Mouse (Mus musculus): ENCODE results near the gene P2rx7. TPM values are rescaled to one million over a fixed set of nuclear protein-coding genes. Genes with fewer than 3 reads are reported as not detected.

Gene P2rx7
- polyA plus RNA-seq, 1 experiment, result 2.9 TPM

DNA sequence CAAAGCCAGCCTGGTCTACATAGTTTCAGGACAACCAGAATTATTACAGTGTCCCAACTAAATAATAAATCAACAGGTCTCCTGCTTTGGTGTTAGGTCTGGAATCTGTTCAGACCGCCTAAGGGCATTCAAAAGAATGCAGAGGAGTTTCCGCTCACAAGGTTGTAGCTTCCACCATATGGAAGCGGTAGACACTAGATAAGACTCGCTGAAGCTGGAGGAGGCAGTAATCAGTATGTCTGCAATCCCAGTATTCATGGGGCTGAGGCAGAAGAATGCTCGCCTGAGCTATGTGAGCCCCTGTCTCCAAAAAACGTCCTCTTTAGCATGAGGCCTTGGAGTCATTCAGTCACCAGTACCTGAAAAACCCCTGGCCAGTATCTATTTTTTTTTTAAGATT is 65.1 kb downstream of the P2rx7 start:
- H3K4me3 ChIP-seq (replicated peaks; ENCODE audit: control insufficient read depth, low read depth, low read length), result no peak overlapping the region
- no peaks in the 10 kb centered on the region for H3K4me1 ChIP-seq (ENCODE audit: control insufficient read depth, insufficient read depth, low read length)
- H3K27ac ChIP-seq (ENCODE audit: control insufficient read depth, insufficient read depth, low read depth, low read length, poor library complexity), result no peak overlapping the region
- WGBS, result 61% methylated on average over 6 of the region's 6 CpGs
- no peak for TF ChIP-seq POLR2A (IDR thresholded peaks at IDR 0.05; ENCODE audit: borderline replicate concordance, control insufficient read depth, low read depth, low read length)

GRCm38 (mm10) chr5:122715723-122716122 is 72.0 kb downstream of the P2rx7 start:
- Histone ChIP-seq H3K27ac (ENCODE audit: control insufficient read depth, insufficient read depth, low read depth, low read length, poor library complexity) (no peak overlapping the region), H3K4me3 (replicated peaks; ENCODE audit: control insufficient read depth, low read depth, low read length) (no peak overlapping the region), H3K4me1 (ENCODE audit: control insufficient read depth, insufficient read depth, low read length) (peaks cover 3% of the 10 kb centered on the region)
- no peak for TF ChIP-seq CTCF (IDR thresholded peaks at IDR 0.05; ENCODE audit: control insufficient read depth, insufficient read depth, low read length)
- WGBS, result 65% methylated on average over 1 of the region's 1 CpGs

DNA sequence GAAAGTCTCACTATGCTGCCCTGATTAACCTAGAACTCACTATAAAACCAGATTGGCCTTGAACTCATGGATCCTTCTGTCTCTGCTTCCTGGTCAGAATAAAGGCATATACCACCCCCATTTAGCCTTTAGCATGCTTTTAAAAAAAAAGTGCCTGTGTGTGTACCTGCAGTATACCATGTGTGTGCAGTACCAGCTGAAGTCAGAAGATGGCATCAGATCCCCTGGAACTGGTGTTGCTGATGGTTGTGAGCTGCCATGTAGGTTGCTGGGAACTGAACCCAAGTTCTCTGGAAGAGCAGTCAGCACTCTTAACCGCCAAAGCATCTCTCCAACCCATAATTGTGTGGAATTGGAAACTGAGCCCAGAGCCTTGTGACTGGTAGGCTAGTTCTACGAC is 73.1 kb downstream of the P2rx7 start:
- no peak overlapping the region for H3K27ac ChIP-seq (ENCODE audit: control insufficient read depth, insufficient read depth, low read depth, low read length, poor library complexity)
- 90% methylated on average over 2 of the region's 2 CpGs for WGBS

DNA sequence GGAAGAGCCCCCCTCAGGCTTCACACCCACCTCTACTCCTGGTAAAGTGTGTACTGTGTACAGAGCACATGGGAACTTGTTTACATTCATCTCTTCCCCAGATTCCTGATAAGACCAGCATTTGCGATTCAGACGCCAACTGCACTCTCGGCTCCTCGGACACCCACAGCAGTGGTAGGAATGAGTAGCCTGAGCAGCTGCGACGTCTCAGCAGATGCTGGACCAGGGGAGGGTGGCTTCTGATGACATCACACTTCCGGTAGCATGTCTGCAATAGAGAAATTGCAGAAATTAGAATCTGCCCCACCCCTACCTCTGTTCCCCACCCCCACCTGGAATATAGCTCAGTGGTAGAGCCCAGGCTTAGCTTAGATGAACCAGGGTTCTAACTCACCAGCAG is 74.7 kb downstream of the P2rx7 start:
- Histone ChIP-seq H3K27ac (ENCODE audit: control insufficient read depth, insufficient read depth, low read depth, low read length, poor library complexity) (no peak overlapping the region), H3K4me3 (replicated peaks; ENCODE audit: control insufficient read depth, low read depth, low read length) (no peak overlapping the region), H3K4me1 (ENCODE audit: control insufficient read depth, insufficient read depth, low read length) (peaks cover 3% of the 10 kb centered on the region)
- WGBS, result 65% methylated on average over 7 of the region's 7 CpGs
- TF ChIP-seq POLR2A (IDR thresholded peaks at IDR 0.05; ENCODE audit: borderline replicate concordance, control insufficient read depth, low read depth, low read length) (no peak), CTCF (IDR thresholded peaks at IDR 0.05; ENCODE audit: control insufficient read depth, insufficient read depth, low read length) (no peak)

More for the DNA sequence above, 73.1 kb downstream of the P2rx7 start:
- H3K4me3 ChIP-seq (replicated peaks; ENCODE audit: control insufficient read depth, low read depth, low read length), result no peak overlapping the region
- H3K4me1 ChIP-seq (ENCODE audit: control insufficient read depth, insufficient read depth, low read length), result peaks cover 3% of the 10 kb centered on the region
- no peak for TF ChIP-seq POLR2A (IDR thresholded peaks at IDR 0.05; ENCODE audit: borderline replicate concordance, control insufficient read depth, low read depth, low read length)

DNA sequence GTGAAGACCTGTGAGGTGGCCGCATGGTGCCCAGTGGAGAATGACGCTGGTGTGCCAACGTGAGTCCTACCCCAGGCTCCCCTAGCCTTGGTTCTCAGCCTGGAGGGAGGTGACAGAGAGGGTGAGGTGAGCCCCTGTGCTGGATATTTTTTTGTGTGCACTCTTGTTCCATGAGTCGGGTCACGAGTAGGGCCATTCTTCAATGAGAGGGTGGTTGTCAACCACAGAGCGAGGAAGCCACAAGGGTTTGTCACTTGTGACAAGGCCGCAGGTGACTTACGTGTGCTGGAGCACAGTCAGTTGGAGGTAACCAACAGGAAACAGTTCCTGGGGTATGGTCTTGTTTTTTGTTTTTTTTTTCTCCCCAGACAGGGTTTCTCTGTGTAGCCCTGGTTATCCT is 75.5 kb downstream of the P2rx7 start:
- Histone ChIP-seq H3K27ac (ENCODE audit: control insufficient read depth, insufficient read depth, low read depth, low read length, poor library complexity) (no peak overlapping the region), H3K4me3 (replicated peaks; ENCODE audit: control insufficient read depth, low read depth, low read length) (no peak overlapping the region), H3K4me1 (ENCODE audit: control insufficient read depth, insufficient read depth, low read length) (peaks cover 3% of the 10 kb centered on the region)
- TF ChIP-seq POLR2A (IDR thresholded peaks at IDR 0.05; ENCODE audit: borderline replicate concordance, control insufficient read depth, low read depth, low read length) (no peak), CTCF (IDR thresholded peaks at IDR 0.05; ENCODE audit: control insufficient read depth, insufficient read depth, low read length) (no peak)
- 66% methylated on average over 8 of the region's 8 CpGs for WGBS

GRCm38 (mm10) chr5:122725453-122725852 is 81.7 kb downstream of the P2rx7 start:
- 86% methylated on average over 12 of the region's 13 CpGs for WGBS

DNA sequence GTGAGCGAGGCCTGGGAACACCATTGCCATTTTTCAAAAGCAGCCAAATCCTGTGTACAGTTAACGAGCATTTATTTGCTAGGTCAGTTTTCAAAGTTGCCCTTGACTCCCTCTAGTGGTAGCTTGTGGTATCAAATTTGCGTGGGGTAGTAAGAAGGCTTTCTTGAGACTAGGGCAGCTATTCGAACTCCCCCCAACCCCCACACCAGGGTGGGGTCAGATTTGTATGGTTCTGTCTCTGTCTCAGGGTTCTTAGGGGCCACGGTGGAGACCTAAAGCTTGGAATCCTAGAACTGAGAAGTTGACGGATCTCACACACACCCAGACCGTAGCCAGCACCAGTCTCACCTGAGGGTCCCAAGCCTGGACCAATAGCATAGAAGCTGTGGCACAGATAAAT is 82.4 kb downstream of the P2rx7 start:
- no peak overlapping the region for H3K27ac ChIP-seq (ENCODE audit: control insufficient read depth, insufficient read depth, low read depth, low read length, poor library complexity)
- no peaks in the 10 kb centered on the region for H3K4me1 ChIP-seq (ENCODE audit: control insufficient read depth, insufficient read depth, low read length)
- WGBS, result 24% methylated on average over 7 of the region's 7 CpGs
- no peak overlapping the region for H3K4me3 ChIP-seq (replicated peaks; ENCODE audit: control insufficient read depth, low read depth, low read length)
- no peak for TF ChIP-seq POLR2A (IDR thresholded peaks at IDR 0.05; ENCODE audit: borderline replicate concordance, control insufficient read depth, low read depth, low read length)
- TF ChIP-seq CTCF (IDR thresholded peaks at IDR 0.05; ENCODE audit: control insufficient read depth, insufficient read depth, low read length), result peak; percentile 18; the same call in 1 of the 2 replicates

More at GRCm38 (mm10) chr5:122725453-122725852, 81.7 kb downstream of the P2rx7 start:
- Histone ChIP-seq H3K27ac (ENCODE audit: control insufficient read depth, insufficient read depth, low read depth, low read length, poor library complexity) (no peak overlapping the region), H3K4me1 (ENCODE audit: control insufficient read depth, insufficient read depth, low read length) (no peaks in the 10 kb centered on the region), H3K4me3 (replicated peaks; ENCODE audit: control insufficient read depth, low read depth, low read length) (no peak overlapping the region)
- TF ChIP-seq CTCF (IDR thresholded peaks at IDR 0.05; ENCODE audit: control insufficient read depth, insufficient read depth, low read length), result no peak
- no peak for TF ChIP-seq POLR2A (IDR thresholded peaks at IDR 0.05; ENCODE audit: borderline replicate concordance, control insufficient read depth, low read depth, low read length)

- TF ChIP-seq POLR2A (IDR thresholded peaks at IDR 0.05; ENCODE audit: borderline replicate concordance, control insufficient read depth, low read depth, low read length) (no peak), CTCF (IDR thresholded peaks at IDR 0.05; ENCODE audit: control insufficient read depth, insufficient read depth, low read length) (no peak)
- no peak overlapping the region for H3K4me3 ChIP-seq (replicated peaks; ENCODE audit: control insufficient read depth, low read depth, low read length)
- H3K4me1 ChIP-seq (ENCODE audit: control insufficient read depth, insufficient read depth, low read length), result no peaks in the 10 kb centered on the region; the same call in 1 of the 2 replicates
- 89% methylated on average over 5 of the region's 5 CpGs for WGBS
- H3K27ac ChIP-seq (ENCODE audit: control insufficient read depth, insufficient read depth, low read depth, low read length, poor library complexity), result no peak overlapping the region
Observed at GRCm38 (mm10) chr5:122726595-122726994, 82.9 kb downstream of the P2rx7 start.

DNA sequence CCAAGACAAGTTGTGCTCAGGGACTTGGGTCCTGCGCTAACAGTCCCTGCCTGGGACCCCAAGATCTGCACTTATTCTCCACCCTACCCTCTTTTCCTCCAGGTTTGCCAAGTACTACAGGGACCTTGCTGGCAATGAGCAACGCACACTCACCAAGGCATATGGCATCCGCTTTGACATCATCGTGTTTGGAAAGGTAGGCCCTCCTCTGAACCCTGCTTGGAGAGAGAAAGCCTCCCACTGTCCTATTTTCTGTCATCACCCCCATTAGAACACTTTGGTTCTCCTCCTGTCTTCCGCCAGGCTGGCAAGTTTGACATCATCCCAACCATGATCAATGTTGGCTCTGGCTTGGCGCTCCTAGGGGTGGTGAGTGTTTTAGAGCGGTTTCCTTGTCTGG is 83.4 kb downstream of the P2rx7 start:
- Histone ChIP-seq H3K4me1 (ENCODE audit: control insufficient read depth, insufficient read depth, low read length) (peaks cover 1% of the 10 kb centered on the region; the same call in 1 of the 2 replicates), H3K27ac (ENCODE audit: control insufficient read depth, insufficient read depth, low read depth, low read length, poor library complexity) (no peak overlapping the region), H3K4me3 (replicated peaks; ENCODE audit: control insufficient read depth, low read depth, low read length) (no peak overlapping the region)
- TF ChIP-seq POLR2A (IDR thresholded peaks at IDR 0.05; ENCODE audit: borderline replicate concordance, control insufficient read depth, low read depth, low read length) (no peak), CTCF (IDR thresholded peaks at IDR 0.05; ENCODE audit: control insufficient read depth, insufficient read depth, low read length) (no peak)
- 91% methylated on average over 7 of the region's 7 CpGs for WGBS
